Mouse (Mus musculus): ENCODE measurements around the gene Nyx. TPM values are rescaled to one million over a fixed set of nuclear protein-coding genes. Genes with fewer than 3 reads are reported as not detected.

The Nyx gene
- total RNA-seq, 1 experiment from 2014 or later, result 0.35 TPM

Other genes starting within 250 kb of the Nyx start
- 498 and 529 TPM in 2 replicates for gene Ddx3x, start 185.1 kb upstream of the Nyx start, total RNA-seq (2017)
- gene Gpr34, start 166.0 kb downstream of the Nyx start, total RNA-seq (2017), result 2.2 and 3.4 TPM in 2 replicates
- 0.37 and 1.0 TPM in 2 replicates for gene Gpr82, start 195.3 kb downstream of the Nyx start, total RNA-seq (2017)

Measured in neutrophil, adult 5-6 weeks (primary cell).